Mouse (Mus musculus) gastrocnemius, adult 8-10 months (tissue): ENCODE measurements around the gene Npr2. TPM values are rescaled to one million over a fixed set of nuclear protein-coding genes. Genes with fewer than 3 reads are reported as not detected.

ENCODE experiments used
- DNase-seq, 2 experiments: peaks; one replicate each; pipeline ENCODE4 v3.0.0; 2022; ENCODE audit warnings: low spot score in 2 of 2
- total RNA-seq, 4 experiments: library from RNA; stranded (reverse); gene quantifications; 2 replicates each; pipeline ENCODE4 v1.2.4; 2022

Npr2 gene
- total RNA-seq, 4 experiments from 2014 or later = 31.1 to 40.6 (median 32.6) TPM

GRCm38 (mm10) chr4:43620146-43620778, 11.5 kb upstream of the Npr2 start:
- DNase-seq = no peak

- no peak for DNase-seq
These were observed 2.5 kb upstream of the Npr2 start for GRCm38 (mm10) chr4:43629106-43629817.

GRCm38 (mm10) chr4:43630030-43630581, 1.6 kb upstream of the Npr2 start:
- DNase-seq = peak; percentile 67 to 70

GRCm38 (mm10) chr4:43630671-43631045, 1.1 kb upstream of the Npr2 start:
- DNase-seq = no peak

GRCm38 (mm10) chr4:43631956-43632920, 503 bp downstream of the Npr2 start:
- DNase-seq = no peak

GRCm38 (mm10) chr4:43633296-43633695, 1.6 kb downstream of the Npr2 start:
- DNase-seq = no peak

GRCm38 (mm10) chr4:43633736-43634135, 2.0 kb downstream of the Npr2 start:
- no peak for DNase-seq

GRCm38 (mm10) chr4:43634621-43635374, 3.1 kb downstream of the Npr2 start:
- peak in 1 of 2 experiments; percentile 0 for DNase-seq

GRCm38 (mm10) chr4:43636751-43637150, 5.0 kb downstream of the Npr2 start:
- peak in 1 of 2 experiments; percentile 1 for DNase-seq

GRCm38 (mm10) chr4:43640076-43640475, 8.3 kb downstream of the Npr2 start:
- DNase-seq = peak in 1 of 2 experiments; percentile 1

- no peak for DNase-seq
These were observed 8.8 kb downstream of the Npr2 start for GRCm38 (mm10) chr4:43640491-43640890.

- no peak for DNase-seq
These were observed 18.0 kb downstream of the Npr2 start for GRCm38 (mm10) chr4:43649783-43650182.

- no peak for DNase-seq
These were observed 21.0 kb downstream of the Npr2 start for GRCm38 (mm10) chr4:43652726-43653125.

- no peak for DNase-seq
These were observed 21.7 kb downstream of the Npr2 start, which contains the start of gene Spag8 for GRCm38 (mm10) chr4:43653161-43654015. Spag8 (minus strand) TSS chr4:43653594.

- DNase-seq = no peak
These were observed 24.1 kb downstream of the Npr2 start for GRCm38 (mm10) chr4:43655656-43656338.

GRCm38 (mm10) chr4:43656339-43657109, 24.8 kb downstream of the Npr2 start, which contains the start of gene Hint2:
Hint2 (minus strand) TSS chr4:43656466.
- DNase-seq = peak; percentile 96

- DNase-seq = no peak
These were observed 25.4 kb downstream of the Npr2 start for GRCm38 (mm10) chr4:43657146-43657545.

- DNase-seq = no peak
These were observed 34.7 kb downstream of the Npr2 start for GRCm38 (mm10) chr4:43666412-43666811.
